Mouse (Mus musculus) MEL (cell line): ENCODE results near the gene Batf3. TPM values are rescaled to one million over a fixed set of nuclear protein-coding genes. Genes with fewer than 3 reads are reported as not detected.

Experiments used
- DNase-seq: peaks from one replicate; pipeline ENCODE4 v3.0.0; 2011; ENCODE audit warnings: low read depth, low spot score
- H3K27ac ChIP-seq: 2 replicates; pipeline ENCODE4 v1.5.1; 2012; ENCODE audit warnings: low read depth, mild to moderate bottlenecking, control low read depth, low read length, moderate library complexity; ENCODE audit not compliant: control insufficient read depth
- H3K27me3 ChIP-seq, 2 experiments: fragments of 150-350 bp in 1 of 2; sonication (generic) in 1 of 2; 2 replicates each; pipeline ENCODE4 v1.6.1; 2012; ENCODE audit warnings: low read length in 2 of 2, mild to moderate bottlenecking in 2 of 2, improper control_type of control experiment in 1 of 2, moderate library complexity in 1 of 2; ENCODE audit not compliant: insufficient read depth in 2 of 2, control insufficient read depth in 1 of 2
- H3K36me3 ChIP-seq, 2 experiments: 2 replicates each; pipeline ENCODE4 v1.6.1; 2012 to 2014; ENCODE audit warnings: low read length in 2 of 2, improper control_type of control experiment in 1 of 2, inconsistent platforms in 1 of 2, mild to moderate bottlenecking in 1 of 2; ENCODE audit not compliant: insufficient read depth in 2 of 2, control insufficient read depth in 1 of 2
- H3K4me1 ChIP-seq, 2 experiments: fragments of 150-350 bp in 1 of 2; sonication (generic) in 1 of 2; 2 replicates each; pipeline ENCODE4 v1.6.1; 2012; ENCODE audit warnings: low read length in 2 of 2, improper control_type of control experiment in 1 of 2, mild to moderate bottlenecking in 1 of 2; ENCODE audit not compliant: insufficient read depth in 2 of 2, control insufficient read depth in 1 of 2
- H3K4me3 ChIP-seq, 2 experiments: fragments of 150-350 bp in 1 of 2; sonication (generic) in 1 of 2; 2 replicates each; pipeline ENCODE4 v1.5.1; 2012; ENCODE audit warnings: low read depth in 2 of 2, low read length in 2 of 2, mild to moderate bottlenecking in 2 of 2, moderate library complexity in 2 of 2, control low read depth in 1 of 2, improper control_type of control experiment in 1 of 2; ENCODE audit not compliant: control insufficient read depth in 1 of 2, insufficient read depth in 1 of 2
- H3K79me2 ChIP-seq: 2 replicates; pipeline ENCODE4 v1.6.1; 2012; ENCODE audit warnings: mild to moderate bottlenecking, low read length, moderate library complexity; ENCODE audit not compliant: control insufficient read depth, poor library complexity, insufficient read depth
- H3K9ac ChIP-seq: 2 replicates; pipeline ENCODE4 v1.6.1; 2012; ENCODE audit warnings: low read depth, mild to moderate bottlenecking, control low read depth, low read length, moderate library complexity; ENCODE audit not compliant: control insufficient read depth, poor library complexity, severe bottlenecking
- H3K9me3 ChIP-seq: fragments of 150-350 bp; sonication (generic); replicated peaks from 2 replicates; pipeline ENCODE4 v1.6.1; 2012; ENCODE audit warnings: mild to moderate bottlenecking, low read length, improper control_type of control experiment, moderate library complexity; ENCODE audit not compliant: insufficient read depth
- CTCF ChIP-seq, 3 experiments: IDR thresholded peaks in 2 of 3; conservative IDR thresholded peaks in 1 of 3; 2 replicates each; pipeline ENCODE4 v1.5.1; 2011 to 2012; ENCODE audit warnings: low read length in 3 of 3, low read depth in 2 of 3, mild to moderate bottlenecking in 2 of 3, improper control_type of control experiment in 1 of 3, inconsistent platforms in 1 of 3, mixed read lengths in 1 of 3, moderate library complexity in 1 of 3; ENCODE audit not compliant: control insufficient read depth in 1 of 3, insufficient read depth in 1 of 3, poor library complexity in 1 of 3, severe bottlenecking in 1 of 3
- ELF1 ChIP-seq: IDR thresholded peaks from 2 replicates; pipeline ENCODE4 v1.6.1; 2014; ENCODE audit warnings: low read depth, mild to moderate bottlenecking, inconsistent platforms, low read length, improper control_type of control experiment, moderate library complexity
- EP300 ChIP-seq, 2 experiments: IDR thresholded peaks; 2 replicates each; pipeline ENCODE4 v1.6.1; 2011; ENCODE audit warnings: improper control_type of control experiment in 2 of 2, low read length in 2 of 2, low read depth in 1 of 2, mild to moderate bottlenecking in 1 of 2
- GABPA ChIP-seq: IDR thresholded peaks from 2 replicates; pipeline ENCODE4 v1.6.1; 2012; ENCODE audit warnings: low read depth, mild to moderate bottlenecking, inconsistent platforms, low read length, improper control_type of control experiment, moderate library complexity
- GATA1 ChIP-seq: IDR thresholded peaks from 2 replicates; pipeline ENCODE4 v1.6.1; 2011; ENCODE audit warnings: low read depth, low read length, improper control_type of control experiment
- HCFC1 ChIP-seq: IDR thresholded peaks from 2 replicates; pipeline ENCODE4 v1.6.1; 2012; ENCODE audit warnings: low read depth, mild to moderate bottlenecking, inconsistent platforms, low read length, improper control_type of control experiment, moderate library complexity
- MAFK ChIP-seq: IDR thresholded peaks from 2 replicates; pipeline ENCODE4 v1.6.1; 2011; ENCODE audit warnings: low read depth, mild to moderate bottlenecking, low read length, improper control_type of control experiment, borderline replicate concordance
- MXI1 ChIP-seq: IDR thresholded peaks from 2 replicates; pipeline ENCODE4 v1.6.1; 2011; ENCODE audit warnings: mild to moderate bottlenecking, low read depth, low read length, improper control_type of control experiment
- MYB ChIP-seq: IDR thresholded peaks from 2 replicates; pipeline ENCODE4 v1.6.1; 2011; ENCODE audit warnings: mild to moderate bottlenecking, low read depth, low read length, improper control_type of control experiment
- MYC ChIP-seq: IDR thresholded peaks from 2 replicates; pipeline ENCODE4 v1.6.1; 2011; ENCODE audit warnings: low read depth, mild to moderate bottlenecking, low read length, improper control_type of control experiment, moderate library complexity
- NELFE ChIP-seq: IDR thresholded peaks from 2 replicates; pipeline ENCODE4 v1.6.1; 2011; ENCODE audit warnings: low read depth, low read length, improper control_type of control experiment
- POLR2A ChIP-seq, 2 experiments: IDR thresholded peaks; 2 replicates each; pipeline ENCODE4 v1.6.1; 2011 to 2012; ENCODE audit warnings: low read length in 2 of 2, mild to moderate bottlenecking in 2 of 2, control low read depth in 1 of 2, improper control_type of control experiment in 1 of 2, low read depth in 1 of 2, moderate library complexity in 1 of 2; ENCODE audit not compliant: control insufficient read depth in 1 of 2, insufficient read depth in 1 of 2, poor library complexity in 1 of 2
- RAD21 ChIP-seq: IDR thresholded peaks from 2 replicates; pipeline ENCODE4 v1.6.1; 2011; ENCODE audit warnings: mild to moderate bottlenecking, low read depth, low read length, improper control_type of control experiment
- SIN3A ChIP-seq: IDR thresholded peaks from 2 replicates; pipeline ENCODE4 v1.6.1; 2012; ENCODE audit warnings: low read length, improper control_type of control experiment, inconsistent platforms
- SMC3 ChIP-seq: IDR thresholded peaks from 2 replicates; pipeline ENCODE4 v1.6.1; 2011; ENCODE audit warnings: low read depth, low read length, improper control_type of control experiment
- TCF12 ChIP-seq: IDR thresholded peaks from 2 replicates; pipeline ENCODE4 v1.6.1; 2014; ENCODE audit warnings: low read depth, mild to moderate bottlenecking, inconsistent platforms, low read length, improper control_type of control experiment, moderate library complexity
- UBTF ChIP-seq: IDR thresholded peaks from 2 replicates; pipeline ENCODE4 v1.6.1; 2012; ENCODE audit warnings: low read depth, mild to moderate bottlenecking, inconsistent platforms, low read length, improper control_type of control experiment, moderate library complexity, borderline replicate concordance; ENCODE audit not compliant: insufficient read depth
- USF1 ChIP-seq: IDR thresholded peaks from 2 replicates; pipeline ENCODE4 v1.6.1; 2014; ENCODE audit warnings: low read depth, mild to moderate bottlenecking, inconsistent platforms, low read length, improper control_type of control experiment, moderate library complexity
- ZC3H11A ChIP-seq: IDR thresholded peaks from 2 replicates; pipeline ENCODE4 v1.6.1; 2012; ENCODE audit warnings: low read depth, mild to moderate bottlenecking, inconsistent platforms, low read length, improper control_type of control experiment
- polyA plus RNA-seq, 2 experiments: library from polyadenylated mRNA; stranded (reverse) in 1 of 2; unstranded in 1 of 2; fragments of >175 nt in 1 of 2; fragments of >200 nt in 1 of 2; gene quantifications; 2 replicates each; pipeline versions ENCODE4 v1.2.1 to v1.2.4; 2012; ENCODE audit warnings: low replicate concordance in 2 of 2, low read depth in 1 of 2; ENCODE audit not compliant: insufficient read length in 2 of 2, insufficient read depth in 1 of 2, missing spikeins in 1 of 2
- total RNA-seq: library from RNA; depleted of rRNA; stranded (reverse); fragments of 300-350 nt; gene quantifications from 2 replicates; pipeline ENCODE4 v1.2.3, GENCODE M21; 2012

Gene Batf3
- total and polyA plus RNA-seq, 3 experiments: 1.5 to 2.4 TPM; not detected in 1

DNA sequence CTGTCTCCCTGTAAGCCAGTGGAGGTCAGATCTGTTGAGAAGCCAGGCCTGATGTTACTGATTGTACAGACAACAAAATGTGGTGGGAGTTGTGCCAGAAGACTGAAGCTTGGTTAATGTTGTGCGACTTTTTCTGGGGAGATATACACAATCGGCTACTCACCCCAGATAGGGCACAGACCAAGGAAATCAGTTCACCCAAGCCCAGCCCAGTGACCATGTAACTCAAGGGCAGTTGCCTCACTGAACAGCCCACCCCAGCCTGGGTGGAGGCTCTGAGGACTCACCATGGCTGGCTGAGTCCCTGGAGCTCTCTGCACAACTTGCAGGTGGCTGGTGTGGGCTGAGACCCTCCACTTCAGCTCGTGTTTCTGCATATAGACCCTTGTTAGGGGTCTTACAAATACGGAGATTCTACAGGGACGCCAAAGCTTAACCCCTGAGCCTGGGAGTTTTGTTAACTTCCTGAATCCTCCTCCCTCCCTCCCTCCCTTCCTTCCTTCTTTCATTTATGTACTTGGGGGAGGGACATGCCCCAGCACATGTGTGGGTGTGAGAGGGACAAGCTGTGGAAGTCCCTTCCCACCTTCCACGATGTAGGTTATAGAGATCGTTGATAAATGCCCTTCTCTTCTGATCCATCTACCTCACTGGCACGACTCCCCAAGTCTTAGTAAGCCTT lies 53.4 kb downstream of the Batf3 start:
- Histone ChIP-seq H3K9ac (no peak overlapping the region), H3K4me3 (no peak overlapping the region), H3K27ac (no peak overlapping the region), H3K36me3 (peaks cover 0 to 13% of the 10 kb centered on the region in 2 experiments; a peak in 2 of 4 replicates), H3K4me1 (peaks cover 2 to 23% of the 10 kb centered on the region in 2 experiments), H3K27me3 (no peaks in the 10 kb centered on the region), H3K9me3 (no peaks in the 10 kb centered on the region), H3K79me2 (no peaks in the 10 kb centered on the region)
- TF ChIP-seq MXI1 (no peak), CTCF (IDR thresholded peaks at IDR 0.05 in 2 of 3, conservative IDR thresholded peaks at IDR 0.05 in 1 of 3; ENCODE audit: control insufficient read depth in 1 of 3, insufficient read depth in 1 of 3, low read depth in 2 of 3, low read length in 3 of 3, poor library complexity in 1 of 3, severe bottlenecking in 1 of 3) (no peak), NELFE (no peak), POLR2A (IDR thresholded peaks at IDR 0.05; ENCODE audit: control insufficient read depth in 1 of 2, insufficient read depth in 1 of 2, low read depth in 1 of 2, low read length in 2 of 2, poor library complexity in 1 of 2) (no peak), MYB (no peak), EP300 (IDR thresholded peaks at IDR 0.05; ENCODE audit: low read depth in 1 of 2, low read length in 2 of 2) (no peak), ELF1 (no peak), TCF12 (no peak), GATA1 (no peak), SIN3A (no peak), GABPA (no peak), UBTF (no peak), ZC3H11A (no peak), SMC3 (no peak), USF1 (no peak)
- DNase-seq: no peak

- Histone ChIP-seq H3K79me2 (no peaks in the 10 kb centered on the region), H3K9me3 (no peaks in the 10 kb centered on the region)
These were observed 55.4 kb downstream of the Batf3 start for GRCm38 (mm10) chr1:191153052-191153451.

More at GRCm38 (mm10) chr1:191153052-191153451, 55.4 kb downstream of the Batf3 start:
- TF ChIP-seq ZC3H11A (peak; percentile 35), ELF1 (0 out of 2 replicates have a peak, but pooled peaks have one; percentile 10), MXI1 (no peak), USF1 (no peak), CTCF (IDR thresholded peaks at IDR 0.05 in 2 of 3, conservative IDR thresholded peaks at IDR 0.05 in 1 of 3; ENCODE audit: control insufficient read depth in 1 of 3, insufficient read depth in 1 of 3, low read depth in 2 of 3, low read length in 3 of 3, poor library complexity in 1 of 3, severe bottlenecking in 1 of 3) (peak; percentile 71 to 96 (median 73)), MYC (0 out of 2 replicates have a peak, but pooled peaks have one; percentile 37), RAD21 (peak; percentile 45), HCFC1 (no peak), SMC3 (peak; percentile 62), MAFK (no peak)
- TF ChIP-seq, all 39 proteins: peak for 6
- H3K27ac ChIP-seq: no peak overlapping the region
- no peak overlapping the region for H3K4me3 ChIP-seq
- H3K27me3 ChIP-seq: no peaks in the 10 kb centered on the region
- no peak overlapping the region for H3K9ac ChIP-seq
- peaks cover 2 to 23% of the 10 kb centered on the region in 2 experiments for H3K4me1 ChIP-seq
- peak; percentile 70 for DNase-seq
- H3K36me3 ChIP-seq: peaks cover 0 to 13% of the 10 kb centered on the region in 2 experiments; a peak in 2 of 4 replicates
